Mouse (Mus musculus): Measurements from ENCODE around the gene Rrp8.

- TF ChIP-seq CTCF (conservative IDR thresholded peaks at IDR 0.05; ENCODE audit: low read length): no peak
- no peak for TF ChIP-seq POU5F1 (IDR thresholded peaks at IDR 0.05; ENCODE audit: borderline replicate concordance, low read length)
Measured at GRCm38 (mm10) chr7:105736911-105737521, at the start of gene Rrp8.

All from E14TG2a.4 (cell line).